Mouse (Mus musculus) retina, adult 2 months (tissue): ENCODE data around the gene Nek11.

Source experiments
- DNase-seq: peaks from one replicate; pipeline ENCODE4 v3.0.0-alpha.2; 2012; ENCODE audit warnings: low read depth, low spot score

The Nek11 gene

GRCm38 (mm10) chr9:105395218-105395627 lies at the start of gene Nek11, which contains the start of gene Aste1:
TSS of gene Nek11 (minus strand) at chr9:105395524.
TSS of gene Aste1 (plus strand) at chr9:105395392.
- DNase-seq = peak; percentile 81

- no peak for DNase-seq
Observed at GRCm38 (mm10) chr9:105408549-105408948, 13.2 kb upstream of the Nek11 start.

- DNase-seq = no peak
Observed at GRCm38 (mm10) chr9:105394720-105395119, 604 bp downstream of the Nek11 start.

- no peak for DNase-seq
Observed at GRCm38 (mm10) chr9:105390616-105391015, 4.7 kb downstream of the Nek11 start.

GRCm38 (mm10) chr9:105389289-105389688 lies 6.0 kb downstream of the Nek11 start:
- peak; percentile 29 for DNase-seq

- DNase-seq = no peak
Observed at GRCm38 (mm10) chr9:105387403-105387802, 7.9 kb downstream of the Nek11 start.

- no peak for DNase-seq
Observed at GRCm38 (mm10) chr9:105379533-105380145, 15.7 kb downstream of the Nek11 start.

GRCm38 (mm10) chr9:105377622-105378021 lies 17.7 kb downstream of the Nek11 start:
- DNase-seq = no peak

GRCm38 (mm10) chr9:105376954-105377530 lies 18.3 kb downstream of the Nek11 start:
- DNase-seq = no peak

GRCm38 (mm10) chr9:105376411-105376810 lies 18.9 kb downstream of the Nek11 start:
- DNase-seq = no peak

- no peak for DNase-seq
Observed at GRCm38 (mm10) chr9:105374361-105374760, 21.0 kb downstream of the Nek11 start.

GRCm38 (mm10) chr9:105368605-105369004 lies 26.7 kb downstream of the Nek11 start:
- DNase-seq = no peak

GRCm38 (mm10) chr9:105366199-105366598 lies 29.1 kb downstream of the Nek11 start:
- no peak for DNase-seq

GRCm38 (mm10) chr9:105363520-105364231 lies 31.6 kb downstream of the Nek11 start:
- no peak for DNase-seq

- DNase-seq = no peak
Observed at GRCm38 (mm10) chr9:105362181-105362580, 33.1 kb downstream of the Nek11 start.

GRCm38 (mm10) chr9:105349034-105349433 lies 46.3 kb downstream of the Nek11 start:
- DNase-seq = no peak

- no peak for DNase-seq
Observed at GRCm38 (mm10) chr9:105348242-105349031, 46.9 kb downstream of the Nek11 start.

- DNase-seq = no peak
Observed at GRCm38 (mm10) chr9:105342994-105343656, 52.2 kb downstream of the Nek11 start.

GRCm38 (mm10) chr9:105342565-105342964 lies 52.8 kb downstream of the Nek11 start:
- no peak for DNase-seq

- DNase-seq = no peak
Observed at GRCm38 (mm10) chr9:105332436-105333016, 62.8 kb downstream of the Nek11 start.

GRCm38 (mm10) chr9:105321856-105322255 lies 73.5 kb downstream of the Nek11 start:
- DNase-seq = no peak
